Mouse (Mus musculus) bone marrow macrophage, adult 2 months (primary cell): ENCODE results near the gene Naga. TPM values are rescaled to one million over a fixed set of nuclear protein-coding genes. Genes with fewer than 3 reads are reported as not detected.
A peak's percentile ranks its signal among the peaks of the same experiment; 100 is the strongest.
"Not testable (repeated sequence)": the region's sequence is repeated elsewhere in the genome, so short reads cannot be mapped to it uniquely, and the experiment has no call there.

Source experiments
- H3K27ac ChIP-seq: 2 replicates; pipeline ENCODE4 v1.5.1; 2012; ENCODE audit warnings: low read depth, low read length; ENCODE audit not compliant: insufficient read depth
- H3K4me1 ChIP-seq: 2 replicates; pipeline ENCODE4 v1.6.1; 2012; ENCODE audit warnings: low read length; ENCODE audit not compliant: control insufficient read depth, insufficient read depth
- H3K4me3 ChIP-seq: 2 replicates; pipeline ENCODE4 v1.5.1; 2012; ENCODE audit warnings: mild to moderate bottlenecking, low read length, moderate library complexity; ENCODE audit not compliant: insufficient read depth
- CTCF ChIP-seq: IDR thresholded peaks from 2 replicates; pipeline ENCODE4 v1.5.1; 2012; ENCODE audit warnings: low read depth, mild to moderate bottlenecking, low read length, moderate library complexity
- POLR2A ChIP-seq: IDR thresholded peaks from 2 replicates; pipeline ENCODE4 v1.6.1; 2012; ENCODE audit warnings: mild to moderate bottlenecking, low read depth, low read length, borderline replicate concordance
- polyA plus RNA-seq: library from polyadenylated mRNA; stranded (reverse); fragments of >200 nt; gene quantifications from 2 replicates; pipeline ENCODE4 v1.2.4, GENCODE M21; 2012; ENCODE audit not compliant: missing spikeins, insufficient read depth, insufficient read length

Naga gene
- polyA plus RNA-seq, 1 experiment, result 168 TPM

GRCm38 (mm10) chr15:82375855-82376254, 37.1 kb upstream of the Naga start:
- H3K4me3 ChIP-seq, result no peak overlapping the region

GRCm38 (mm10) chr15:82374437-82374836, 35.7 kb upstream of the Naga start:
- no peak overlapping the region for H3K27ac ChIP-seq
- 0 out of 2 replicates have a peak, but pooled peaks cover under 1% of the 10 kb centered on the region for H3K4me1 ChIP-seq
- no peak for TF ChIP-seq CTCF
- no peak for TF ChIP-seq POLR2A
- no peak overlapping the region for H3K4me3 ChIP-seq

More at GRCm38 (mm10) chr15:82375855-82376254, 37.1 kb upstream of the Naga start:
- no peak for TF ChIP-seq POLR2A
- TF ChIP-seq CTCF, result no peak
- Histone ChIP-seq H3K27ac (no peak overlapping the region), H3K4me1 (0 out of 2 replicates have a peak, but pooled peaks cover 3% of the 10 kb centered on the region)

GRCm38 (mm10) chr15:82372991-82373390, 34.3 kb upstream of the Naga start:
- TF ChIP-seq POLR2A (no peak), CTCF (no peak)
- H3K27ac ChIP-seq, result no peak overlapping the region
- no peaks in the 10 kb centered on the region for H3K4me1 ChIP-seq
- H3K4me3 ChIP-seq, result no peak overlapping the region

GRCm38 (mm10) chr15:82372446-82372845, 33.7 kb upstream of the Naga start:
- no peak overlapping the region for H3K4me3 ChIP-seq
- no peak for TF ChIP-seq POLR2A
- TF ChIP-seq CTCF, result no peak
- H3K4me1 ChIP-seq, result no peaks in the 10 kb centered on the region
- H3K27ac ChIP-seq, result no peak overlapping the region

GRCm38 (mm10) chr15:82368851-82369250, 30.1 kb upstream of the Naga start:
- no peak overlapping the region for H3K27ac ChIP-seq
- H3K4me1 ChIP-seq, result no peaks in the 10 kb centered on the region
- no peak overlapping the region for H3K4me3 ChIP-seq
- no peak for TF ChIP-seq CTCF
- TF ChIP-seq POLR2A, result no peak

GRCm38 (mm10) chr15:82368146-82368545, 29.4 kb upstream of the Naga start:
- no peak overlapping the region for H3K27ac ChIP-seq
- no peaks in the 10 kb centered on the region for H3K4me1 ChIP-seq
- TF ChIP-seq POLR2A (no peak), CTCF (no peak)
- H3K4me3 ChIP-seq, result no peak overlapping the region

- peak overlapping the region; percentile 36 for H3K4me3 ChIP-seq
- H3K4me1 ChIP-seq, H3K27ac ChIP-seq: not testable (repeated sequence)
Observed at GRCm38 (mm10) chr15:82364561-82364960, 25.8 kb upstream of the Naga start.

GRCm38 (mm10) chr15:82363801-82364200, 25.1 kb upstream of the Naga start:
- not testable (repeated sequence) for H3K4me1 ChIP-seq, H3K27ac ChIP-seq, H3K4me3 ChIP-seq

- TF ChIP-seq POLR2A (no peak), CTCF (no peak)
- Histone ChIP-seq H3K4me1 (no peaks in the 10 kb centered on the region), H3K4me3 (no peak overlapping the region), H3K27ac (no peak overlapping the region)
Observed at GRCm38 (mm10) chr15:82362234-82362633, 23.5 kb upstream of the Naga start.

GRCm38 (mm10) chr15:82361459-82362018, 22.8 kb upstream of the Naga start:
- no peak for TF ChIP-seq POLR2A
- no peak for TF ChIP-seq CTCF
- Histone ChIP-seq H3K4me3 (no peak overlapping the region), H3K27ac (no peak overlapping the region), H3K4me1 (no peaks in the 10 kb centered on the region)

- H3K4me3 ChIP-seq, result no peak overlapping the region
Observed at GRCm38 (mm10) chr15:82358431-82359260, 19.9 kb upstream of the Naga start.

More at GRCm38 (mm10) chr15:82358431-82359260, 19.9 kb upstream of the Naga start:
- TF ChIP-seq POLR2A (no peak), CTCF (no peak)
- no peak overlapping the region for H3K27ac ChIP-seq
- H3K4me1 ChIP-seq, result no peaks in the 10 kb centered on the region
